Mouse (Mus musculus) bone marrow macrophage, adult 2 months (primary cell): ENCODE results near the gene Anapc2.

Source experiments
- CTCF ChIP-seq: IDR thresholded peaks from 2 replicates; pipeline ENCODE4 v1.5.1; 2012; ENCODE audit warnings: low read depth, mild to moderate bottlenecking, low read length, moderate library complexity
- POLR2A ChIP-seq: IDR thresholded peaks from 2 replicates; pipeline ENCODE4 v1.6.1; 2012; ENCODE audit warnings: mild to moderate bottlenecking, low read depth, low read length, borderline replicate concordance

DNA sequence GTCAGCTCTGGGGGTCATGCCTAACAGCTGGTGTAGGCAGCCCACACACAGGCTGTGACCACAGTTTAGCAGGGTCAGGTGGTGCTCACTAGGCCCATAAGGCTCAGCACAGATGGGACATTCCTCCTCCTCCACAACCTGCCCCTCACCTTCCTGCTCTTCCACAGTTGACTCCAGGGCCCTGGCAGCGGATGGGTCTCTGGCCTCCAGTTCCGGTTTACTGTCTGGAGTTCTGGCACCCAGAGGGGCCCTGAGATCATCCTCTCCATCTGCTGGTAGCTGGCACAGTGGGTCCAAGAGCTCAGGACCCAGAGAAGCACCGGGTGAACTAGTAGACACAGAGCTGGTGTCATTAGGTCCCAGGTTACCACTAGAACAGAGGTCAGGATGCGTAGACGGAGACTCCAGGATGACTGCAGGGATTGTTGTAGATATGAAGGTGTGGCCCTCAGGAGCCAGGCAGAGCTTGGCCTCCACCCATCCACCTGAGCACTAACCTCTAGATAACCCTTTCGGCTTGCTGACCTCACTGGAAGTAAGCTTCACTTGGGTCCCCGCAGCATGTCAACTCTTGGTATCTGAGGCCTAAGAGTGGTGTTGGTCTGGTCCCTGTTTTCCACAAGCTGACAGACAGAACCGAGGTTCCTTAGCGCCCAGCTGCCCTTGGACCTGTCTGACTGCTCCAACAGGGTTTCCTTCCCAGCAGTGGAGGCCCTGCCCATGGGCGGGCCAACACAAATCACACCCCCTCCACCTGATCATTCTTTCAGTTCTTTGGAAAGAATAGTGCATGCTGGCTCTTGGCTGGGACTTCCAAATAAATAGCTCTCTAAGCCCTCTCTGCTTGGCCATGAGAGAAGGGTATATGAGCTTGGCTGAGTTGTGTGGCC lies 25.9 kb upstream of the Anapc2 start, which contains the start of gene AL732309.1:
- no peak for TF ChIP-seq CTCF
- no peak for TF ChIP-seq POLR2A
